Mouse (Mus musculus) cerebral cortex, adult 2 months (tissue): Measurements from ENCODE around the gene Fto.

ENCODE experiments used
- WGBS: fragments of 180-500 bp; shearing (Covaris S2); methylation state at CpG from one replicate; pipeline ENCODE4 v1.1.7; 2018; 5-methylcytosine and 5-hydroxymethylcytosine counted together

The Fto gene

GRCm38 (mm10) chr8:91679451-91679850, 366.1 kb downstream of the Fto start:
- 79% methylated on average over 15 of the region's 15 CpGs for WGBS

GRCm38 (mm10) chr8:91680125-91680524, 366.8 kb downstream of the Fto start:
- 78% methylated on average over 5 of the region's 5 CpGs for WGBS

- 66% methylated on average over 6 of the region's 6 CpGs for WGBS
Measured at GRCm38 (mm10) chr8:91684596-91685317, 371.4 kb downstream of the Fto start.

GRCm38 (mm10) chr8:91685408-91685807, 372.1 kb downstream of the Fto start:
- WGBS = 66% methylated on average over 3 of the region's 3 CpGs

DNA sequence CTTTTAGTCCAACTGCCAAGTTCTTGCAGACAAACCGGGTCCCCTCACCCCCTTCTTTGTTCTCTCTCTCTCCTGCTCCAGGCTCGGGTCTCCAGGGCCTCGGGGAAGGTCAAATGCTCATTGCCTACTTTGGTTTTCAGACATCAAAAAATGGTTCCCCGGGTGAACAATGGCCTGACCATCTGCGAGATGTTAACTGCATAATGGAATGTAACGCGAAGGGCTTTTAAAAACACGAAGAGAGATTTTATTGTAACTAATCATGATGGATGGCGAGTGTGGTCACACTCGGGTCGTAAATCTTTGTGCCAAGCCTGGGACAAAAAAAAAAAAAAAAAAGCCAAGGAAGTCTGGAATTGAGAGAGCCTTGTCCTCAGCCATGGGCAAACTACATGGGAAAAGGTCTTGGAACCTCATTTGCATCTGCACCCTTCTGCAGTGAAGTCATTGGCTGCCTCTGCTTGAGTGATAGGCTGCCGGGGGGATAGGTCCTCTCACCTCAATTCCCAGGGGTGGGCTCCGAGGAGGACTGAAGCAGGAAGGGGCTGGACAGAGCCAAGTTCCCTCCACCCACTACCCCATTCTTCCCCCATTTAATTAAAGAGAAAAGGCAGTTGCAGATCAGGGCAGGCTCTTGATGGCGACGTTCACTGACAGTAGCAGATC, 378.9 kb downstream of the Fto start:
- 69% methylated on average over 15 of the region's 15 CpGs for WGBS

GRCm38 (mm10) chr8:91706533-91706932, 393.2 kb downstream of the Fto start:
- WGBS = 91% methylated on average over 5 of the region's 5 CpGs

DNA sequence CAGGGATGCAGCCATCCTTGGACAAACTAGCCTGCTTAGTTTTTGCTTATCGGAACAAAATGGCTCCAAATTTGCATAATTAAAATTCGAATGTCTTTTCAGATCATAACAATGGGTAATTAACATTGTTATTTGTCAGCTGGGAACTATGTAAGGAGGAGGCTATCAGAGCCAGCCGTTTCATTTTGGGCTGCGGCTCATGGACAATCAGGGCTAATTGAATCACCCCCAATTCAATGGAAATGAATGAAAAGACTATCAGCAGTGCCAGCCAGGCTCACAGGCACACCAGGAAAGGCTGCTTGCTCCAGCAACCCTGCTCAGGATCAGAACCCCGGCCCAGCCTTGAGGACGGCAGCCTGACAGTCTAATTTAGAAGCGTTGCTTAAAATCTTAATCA, 395.3 kb downstream of the Fto start:
- WGBS = 45% methylated on average over 7 of the region's 7 CpGs

DNA sequence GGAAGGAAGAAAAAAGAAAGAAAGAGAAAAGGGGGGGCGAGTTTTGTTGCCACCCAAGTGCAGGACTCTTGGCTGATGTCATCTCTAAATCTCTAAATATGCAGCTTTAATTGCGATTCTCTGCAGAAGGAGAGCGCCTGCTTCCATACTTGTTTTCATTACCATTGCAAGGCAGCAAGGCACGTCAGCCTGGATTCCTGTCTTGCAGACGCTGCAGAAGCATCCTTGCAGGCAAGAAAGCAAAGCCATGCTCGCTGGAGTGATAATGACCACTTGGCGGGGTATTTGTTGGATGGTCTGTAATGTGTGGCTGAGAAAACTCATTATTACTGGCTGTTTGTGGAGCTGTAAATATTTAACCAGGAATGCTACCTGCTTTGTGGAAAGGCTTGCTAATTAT, 396.4 kb downstream of the Fto start:
- 37% methylated on average over 7 of the region's 7 CpGs for WGBS

DNA sequence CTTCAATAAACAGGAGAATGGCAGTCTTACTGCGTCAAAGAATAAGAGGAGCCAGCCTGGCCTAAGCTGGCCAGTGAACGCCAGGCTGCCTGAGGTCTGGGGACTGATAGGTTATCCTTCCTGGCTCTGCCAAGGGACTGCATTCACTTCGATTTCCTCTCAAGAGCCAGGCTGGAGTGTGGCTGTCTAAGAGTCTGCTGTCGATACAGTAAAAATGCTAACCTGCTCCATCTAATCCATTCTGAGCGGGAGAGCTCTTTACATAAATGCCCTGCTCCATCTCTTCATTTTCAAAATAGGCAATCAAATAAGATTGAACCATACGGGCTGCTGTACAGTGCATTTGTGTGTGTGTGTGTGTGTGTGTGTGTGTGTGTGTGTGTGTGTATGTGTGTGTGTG, 397.9 kb downstream of the Fto start:
- 77% methylated on average over 6 of the region's 6 CpGs for WGBS

- 76% methylated on average over 6 of the region's 6 CpGs for WGBS
Measured at GRCm38 (mm10) chr8:91711981-91712598, 398.8 kb downstream of the Fto start.

DNA sequence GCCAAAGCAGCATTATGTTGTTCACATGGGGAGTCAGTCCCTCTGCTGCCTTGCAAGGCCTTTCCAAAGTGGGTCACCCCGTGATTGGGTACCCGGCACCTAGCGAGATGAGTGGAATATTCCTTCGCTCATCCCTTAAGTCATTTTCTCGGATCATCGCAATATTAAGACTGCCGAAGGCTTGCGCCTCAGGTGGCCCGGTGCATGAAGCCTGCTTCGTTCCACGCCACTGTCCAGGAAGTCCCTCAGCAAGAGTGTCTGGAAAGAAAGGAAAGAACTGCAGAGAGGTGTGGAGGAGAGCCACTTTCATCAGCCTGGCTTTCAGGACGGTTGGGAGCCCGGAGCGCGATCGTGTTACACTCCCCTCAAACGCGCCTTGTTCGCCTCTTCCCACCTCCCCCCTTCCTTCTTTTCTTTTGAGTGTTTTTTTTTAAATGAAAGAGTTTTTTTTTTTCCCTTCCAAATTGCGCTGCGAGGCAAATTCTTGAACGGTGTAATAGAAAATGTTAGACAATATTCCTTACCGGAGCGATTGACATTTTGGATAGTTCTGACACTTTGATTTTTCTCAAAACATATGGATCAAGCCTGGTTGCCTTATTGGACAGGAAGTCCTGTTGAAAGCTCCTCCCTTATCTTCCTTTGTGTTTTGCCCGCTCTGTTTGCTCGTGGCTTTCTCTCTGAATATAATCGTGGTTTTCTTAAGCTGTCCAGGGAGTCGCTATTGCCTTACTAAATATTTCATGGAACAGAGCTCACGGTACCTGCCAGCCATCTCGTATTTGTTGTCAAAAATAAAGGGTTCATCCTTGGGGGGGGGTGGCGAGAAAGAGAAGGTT, 399.6 kb downstream of the Fto start:
- 11% methylated on average over 31 of the region's 31 CpGs for WGBS

GRCm38 (mm10) chr8:91713677-91714312, 400.5 kb downstream of the Fto start:
- 28% methylated on average over 12 of the region's 12 CpGs for WGBS

DNA sequence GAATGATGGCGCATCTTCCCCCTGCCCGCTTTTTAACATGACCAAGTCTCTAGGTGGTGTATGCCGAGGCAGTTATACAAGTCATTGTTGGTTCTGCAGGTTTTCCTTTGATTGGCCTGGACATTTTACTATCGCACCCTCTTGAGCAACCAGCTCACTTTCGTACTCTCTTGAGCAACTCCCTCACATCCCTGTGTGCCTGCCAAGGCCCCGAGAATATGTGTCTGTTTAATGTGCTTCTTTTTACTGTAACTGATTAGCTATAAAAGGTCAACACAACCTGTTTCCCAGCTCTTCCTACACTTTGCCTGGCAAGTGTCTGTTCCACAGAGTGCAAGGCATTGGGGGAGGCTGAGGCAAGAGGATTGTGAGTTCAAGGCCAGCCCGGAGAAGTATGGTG, 401.4 kb downstream of the Fto start:
- 91% methylated on average over 7 of the region's 7 CpGs for WGBS

DNA sequence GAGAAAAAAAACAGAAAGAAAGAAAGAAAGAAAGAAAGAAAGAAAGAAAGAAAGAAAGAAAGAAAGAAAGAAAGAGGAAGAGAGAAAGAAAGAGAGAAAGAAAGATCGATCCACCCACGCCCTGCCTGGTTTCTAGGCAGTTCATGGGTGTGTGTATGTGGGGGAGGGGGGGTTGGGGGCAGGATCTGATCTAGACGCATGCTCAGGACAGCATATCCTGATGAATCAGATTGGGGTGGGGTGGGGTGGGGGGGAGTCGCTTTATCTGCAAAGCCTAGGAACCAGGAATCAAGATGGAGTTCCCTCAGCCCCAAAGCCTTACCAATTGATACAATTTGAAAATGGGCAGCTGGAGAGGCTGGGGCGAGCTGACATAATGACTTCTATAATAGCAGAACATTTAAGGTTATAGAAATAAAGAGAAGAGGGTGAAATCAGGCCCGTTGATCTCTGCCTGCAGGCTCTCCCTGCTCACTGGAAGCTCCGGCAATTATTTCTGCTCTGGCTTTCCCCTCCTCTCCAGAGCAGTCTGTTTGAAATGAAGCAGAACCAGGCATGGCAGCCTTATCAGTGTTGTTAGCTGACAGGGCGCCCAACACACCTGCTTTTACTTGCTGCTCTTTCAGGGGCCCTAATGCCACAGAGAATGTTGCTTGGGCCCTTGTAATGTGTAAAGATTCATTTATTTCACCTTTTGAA, 402.2 kb downstream of the Fto start:
- WGBS = 75% methylated on average over 8 of the region's 8 CpGs
